Mouse (Mus musculus) stomach, postnatal 0 days (tissue): ENCODE measurements around the gene Zfp672.
"Not testable (repeated sequence)": the region's sequence is repeated elsewhere in the genome, so short reads cannot be mapped to it uniquely, and the experiment has no call there.

Source experiments
- CTCF ChIP-seq: IDR thresholded peaks from 2 replicates; pipeline ENCODE4 v1.5.1; 2016; ENCODE audit warnings: antibody characterized with exemption, low read depth, mild to moderate bottlenecking, moderate library complexity
- EP300 ChIP-seq: optimal IDR thresholded peaks from 2 replicates; pipeline ENCODE3; 2016; ENCODE audit warnings: antibody characterized with exemption

DNA sequence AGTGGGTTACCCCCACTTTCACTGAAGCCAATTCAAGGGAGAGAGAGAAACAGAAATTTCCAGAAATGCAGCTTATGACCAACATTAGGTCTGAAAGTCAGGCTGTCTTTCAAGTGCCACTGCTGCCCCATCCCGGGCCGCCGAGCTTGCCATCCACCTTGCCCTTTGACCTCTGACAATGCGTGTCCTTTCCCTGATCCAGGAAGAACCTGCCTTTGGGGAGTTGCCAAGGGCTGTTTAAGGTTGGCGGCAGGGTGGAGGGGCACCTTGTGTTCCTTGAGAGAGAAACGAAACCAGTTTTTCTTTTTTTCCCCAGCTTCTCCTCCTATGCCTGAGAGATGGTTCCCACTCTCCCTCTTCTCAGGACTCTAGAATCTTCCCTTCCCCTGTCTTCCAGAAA, 32.4 kb upstream of the Zfp672 start:
- TF ChIP-seq CTCF, EP300: not testable (repeated sequence)
